In the genomic region with DNA sequence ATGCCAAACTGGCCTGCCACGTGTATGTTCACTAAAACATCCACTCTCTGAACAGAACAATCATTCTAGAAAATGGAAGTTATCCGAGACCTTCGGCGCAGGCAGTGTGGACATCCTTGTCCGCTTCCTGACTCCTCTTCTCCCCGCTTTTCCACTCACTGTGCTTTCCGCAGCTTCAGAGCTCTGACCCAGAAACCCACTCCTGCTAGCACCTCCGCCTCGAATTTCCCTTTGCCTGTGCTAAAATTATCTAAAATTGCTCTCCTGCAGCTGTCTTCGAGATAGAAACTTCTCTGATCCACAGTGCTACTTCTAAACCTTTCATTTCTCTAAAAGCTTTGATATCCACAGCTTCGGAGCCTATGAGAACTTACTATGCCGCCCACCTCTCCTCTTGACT, we compare ENCODE assay signal across 23 mouse cellular contexts.
DNase-seq lines count a peak whose midpoint lies in the region; ATAC-seq lines count a peak whose summit lies in the region.
"Had no signal": no experiment of that assay in that cellular context is flagged by ENCODE, and none has a peak within 500 bp of the region (broad histone marks: within the 10 kb centered on the region; RNA-seq: fewer than 3 reads in every experiment).

No protein-coding gene starts in this region.

- no peaks in the 10 kb centered on the region for H3K36me3 ChIP-seq in kidney, embryonic 16.5 days (ENCODE audit: insufficient read depth, low read length)
- H3K36me3 ChIP-seq: embryonic facial prominence, embryonic 15.5 days; forebrain, embryonic 10.5 days; heart, embryonic 10.5 days; hindbrain, embryonic 12.5 days had no signal

- H3K4me2 ChIP-seq in kidney, embryonic 16.5 days (replicated peaks; ENCODE audit: low read depth, low read length), result no peak overlapping the region
- H3K4me2 ChIP-seq: embryonic facial prominence, embryonic 15.5 days; hindbrain, embryonic 12.5 days had no signal

- H3K4me3 ChIP-seq in kidney, embryonic 16.5 days (ENCODE audit: low read length), result no peak overlapping the region
- H3K4me3 ChIP-seq: embryonic facial prominence, embryonic 15.5 days; erythroblast, embryonic 14.5 days; forebrain, embryonic 10.5 days; heart, embryonic 10.5 days; hindbrain, embryonic 12.5 days had no signal

- no peaks in the 10 kb centered on the region for H3K27me3 ChIP-seq in kidney, embryonic 16.5 days (ENCODE audit: insufficient read depth, low read length)
- H3K27me3 ChIP-seq: embryonic facial prominence, embryonic 15.5 days; hindbrain, embryonic 12.5 days had no signal

- ATAC-seq in kidney, embryonic 16.5 days (ENCODE audit: low FRiP score, low TSS enrichment), result no peak
- ATAC-seq: forebrain, embryonic 14.5 days; hindbrain, embryonic 16.5 days had no signal

- WGBS in kidney, embryonic 16.5 days, result 90% methylated on average over 12 of the region's 12 CpGs

- intact Hi-C loops in left cerebral cortex, postnatal 4 days (cut with DNase I), result no loop called here
- intact Hi-C loops in left cerebral cortex, postnatal 25 days (cut with DNase I), result no loop called here

- DNase-seq in left cerebral cortex, adult 9 months (ENCODE audit: low spot score in 2 of 2), result peak; percentile 9 to 19
- DNase-seq in left cerebral cortex, postnatal 4 days, result no peak
- DNase-seq in brain, adult 2 months (ENCODE audit: low read depth, low spot score), result peak; percentile 68
- DNase-seq in frontal cortex, adult 2 months (ENCODE audit: extremely low spot score in 1 of 2, low spot score in 1 of 2), result peak; percentile 11 to 55
- peak; percentile 17 to 78 for DNase-seq in left cerebral cortex, postnatal 25 days (ENCODE audit: low spot score in 2 of 2)
- DNase-seq in cerebellum, postnatal 14 days, result no peak
- DNase-seq: adrenal gland, adult 2 months; adrenal gland, postnatal 25 days; cerebellum, adult 2 months; cerebellum, postnatal 10 days; embryo, embryonic 11 days; gastrocnemius, postnatal 36 days; heart, adult 11 months; heart, postnatal 10 days; heart, postnatal 4 days had no signal

- H3K9me3 ChIP-seq in kidney, embryonic 16.5 days (ENCODE audit: low read length), result no peaks in the 10 kb centered on the region
- H3K9me3 ChIP-seq: embryonic facial prominence, embryonic 15.5 days; forebrain, embryonic 10.5 days; heart, embryonic 10.5 days; hindbrain, embryonic 12.5 days had no signal

- no peak overlapping the region for H3K27ac ChIP-seq in kidney, embryonic 16.5 days (ENCODE audit: low read length)
- H3K27ac ChIP-seq: embryonic facial prominence, embryonic 15.5 days; forebrain, embryonic 10.5 days; heart, embryonic 10.5 days; hindbrain, embryonic 12.5 days had no signal

- no peak overlapping the region for H3K9ac ChIP-seq in kidney, embryonic 16.5 days (replicated peaks; ENCODE audit: low read length)
- H3K9ac ChIP-seq: embryonic facial prominence, embryonic 15.5 days; hindbrain, embryonic 12.5 days had no signal

- H3K4me1 ChIP-seq in kidney, embryonic 16.5 days (ENCODE audit: insufficient read depth, low read length), result no peaks in the 10 kb centered on the region
- H3K4me1 ChIP-seq: embryonic facial prominence, embryonic 15.5 days; heart, embryonic 10.5 days; hindbrain, embryonic 12.5 days had no signal

Comparison
In these comparisons a context has a peak if more than half of its experiments do, and no peak if none do; other contexts are left out.
1. DNase-seq: peak in left cerebral cortex, adult 9 months (2 of 2), brain, adult 2 months (single experiment), frontal cortex, adult 2 months (2 of 2) and left cerebral cortex, postnatal 25 days (2 of 2); none in left cerebral cortex, postnatal 4 days (single experiment) and cerebellum, postnatal 14 days (0 of 2).